Mouse (Mus musculus) heart, adult 8-10 months (tissue): ENCODE measurements at regions not wholly inside any gene's neighbourhood (a gene's known extent, or its start where the extent isn't known, plus 50 kb on each side); places are given as distances from the start of the nearest gene placed in this dataset.
A peak's percentile ranks its signal among the peaks of the same experiment; 100 is the strongest.

ENCODE experiments used
- DNase-seq: peaks from one replicate; pipeline ENCODE4 v3.0.0; 2022; ENCODE audit warnings: low spot score

GRCm38 (mm10) chr11:28782486-28782885 lies 70.5 kb upstream of the Efemp1 start:
- no peak for DNase-seq

DNA sequence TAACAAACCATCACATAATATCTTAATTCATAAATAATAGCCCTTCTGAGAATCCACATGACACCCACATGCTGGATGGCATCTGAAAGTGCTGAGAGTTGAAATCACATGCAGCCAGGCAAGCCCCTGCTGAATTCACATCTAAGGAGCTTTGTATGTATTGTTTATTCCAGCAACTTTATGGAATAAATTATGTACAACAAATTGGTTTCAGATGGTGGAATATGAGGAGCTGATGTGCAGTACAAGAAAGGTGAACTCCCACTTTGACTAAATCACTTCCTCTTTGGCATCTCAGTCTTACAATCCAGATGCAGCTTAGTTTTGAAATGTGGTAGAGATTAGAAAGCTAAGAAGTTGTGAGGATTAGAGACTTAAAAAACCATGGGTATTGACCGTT lies 82.2 kb upstream of the Efemp1 start:
- DNase-seq: no peak

GRCm38 (mm10) chr11:28760751-28761150 lies 92.3 kb upstream of the Efemp1 start:
- peak; percentile 9 for DNase-seq

DNA sequence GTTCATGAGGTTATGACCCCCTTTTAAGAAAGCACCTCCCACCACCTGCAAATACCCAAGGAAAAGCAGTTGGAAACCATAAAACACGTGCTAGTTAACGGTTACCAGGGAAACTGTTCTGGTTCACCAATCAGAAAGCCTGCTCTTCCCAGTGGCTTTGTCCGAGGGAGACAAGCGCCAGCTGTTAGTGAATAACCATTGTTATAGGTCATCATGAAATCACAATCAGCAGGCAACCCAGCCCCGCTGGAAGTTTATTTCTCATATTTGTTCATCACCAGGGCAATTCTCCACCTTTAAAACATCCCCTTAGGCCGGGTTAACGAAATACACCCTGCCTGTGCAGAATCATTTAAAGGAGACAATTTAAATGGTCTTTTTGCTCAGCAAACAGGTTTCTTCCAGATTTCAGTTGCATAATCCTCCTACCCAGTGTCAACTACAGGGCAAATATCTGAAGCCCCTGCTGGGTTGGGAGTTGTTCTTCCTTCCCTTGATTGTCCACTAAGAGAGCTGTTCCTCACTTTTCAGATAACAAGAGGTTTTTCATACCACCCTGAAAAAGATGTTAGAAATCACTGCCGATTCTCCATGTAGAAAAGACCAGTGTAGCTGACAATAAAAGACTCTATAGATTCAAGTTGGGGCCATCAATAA lies 117.9 kb upstream of the Efemp1 start:
- DNase-seq: peak; percentile 54

DNA sequence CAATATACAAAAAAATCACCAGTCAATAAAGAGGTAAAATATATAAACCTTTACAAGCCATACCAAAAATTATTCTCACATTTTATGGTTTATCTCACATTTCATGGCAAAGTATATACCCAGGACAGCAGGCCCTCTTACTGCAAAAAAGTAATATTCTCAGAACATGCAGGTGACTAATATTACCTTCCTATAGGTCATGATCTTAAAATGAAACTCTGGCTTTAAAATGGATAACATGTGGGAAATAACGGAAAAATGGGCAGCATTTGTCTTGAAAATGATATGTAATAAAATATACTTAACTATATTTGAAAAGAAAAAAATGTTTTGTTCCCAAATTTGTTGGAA lies 118.4 kb upstream of the Efemp1 start:
- DNase-seq: no peak

DNA sequence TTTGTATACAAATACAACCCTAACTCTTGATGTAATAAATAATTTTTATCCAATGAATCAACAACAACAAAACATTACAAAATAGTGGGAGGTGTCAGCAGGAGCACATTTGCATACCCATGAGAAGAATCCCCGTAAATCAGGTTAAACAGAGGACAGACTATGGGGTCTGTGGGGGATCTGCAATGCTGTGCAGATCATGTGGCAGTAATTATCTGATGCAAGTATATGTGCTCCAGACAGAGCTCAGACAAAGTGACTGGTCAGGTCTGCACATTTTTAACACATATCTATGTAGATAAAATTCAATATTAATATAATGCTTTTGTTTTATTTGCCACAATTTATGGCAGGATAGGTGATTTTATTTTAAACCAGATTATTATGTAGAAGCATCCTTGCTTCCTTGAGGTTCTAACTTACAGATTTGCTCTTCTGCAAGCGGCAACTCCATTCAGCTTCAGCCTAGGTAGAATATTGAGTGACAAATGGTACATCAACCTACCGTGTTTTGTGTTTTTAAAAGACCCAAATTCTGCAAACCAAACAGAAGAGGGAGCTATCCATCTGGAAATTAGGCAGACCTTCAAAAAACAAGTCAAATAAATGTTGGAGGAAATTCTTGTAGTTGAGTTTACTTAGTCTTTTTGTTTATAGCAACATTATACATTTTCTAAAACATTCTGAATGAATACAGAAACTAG lies 119.0 kb upstream of the Efemp1 start:
- DNase-seq: no peak

DNA sequence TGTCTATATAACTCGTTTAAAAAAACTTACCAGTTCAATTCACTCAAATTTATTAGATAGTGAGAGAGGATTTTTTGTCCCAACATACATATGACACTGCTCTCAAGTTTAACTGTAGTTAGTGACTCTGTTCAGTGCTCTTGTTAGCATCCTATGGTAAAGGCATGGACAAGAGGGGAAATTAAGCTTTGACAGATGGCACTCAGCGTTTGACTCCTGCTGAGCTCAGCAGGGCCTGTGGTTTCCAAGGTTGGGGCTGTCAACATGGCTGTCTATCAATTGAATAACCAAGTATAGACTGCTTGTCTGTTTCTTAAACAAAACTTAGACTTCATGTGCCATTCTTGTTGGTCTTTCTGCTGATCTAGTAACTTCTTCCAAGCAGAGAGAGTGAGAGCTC lies 122.9 kb upstream of the Efemp1 start:
- no peak for DNase-seq

- DNase-seq: no peak
Measured at GRCm38 (mm10) chr11:28709511-28709910, 125.4 kb upstream of the Ccdc85a start.

DNA sequence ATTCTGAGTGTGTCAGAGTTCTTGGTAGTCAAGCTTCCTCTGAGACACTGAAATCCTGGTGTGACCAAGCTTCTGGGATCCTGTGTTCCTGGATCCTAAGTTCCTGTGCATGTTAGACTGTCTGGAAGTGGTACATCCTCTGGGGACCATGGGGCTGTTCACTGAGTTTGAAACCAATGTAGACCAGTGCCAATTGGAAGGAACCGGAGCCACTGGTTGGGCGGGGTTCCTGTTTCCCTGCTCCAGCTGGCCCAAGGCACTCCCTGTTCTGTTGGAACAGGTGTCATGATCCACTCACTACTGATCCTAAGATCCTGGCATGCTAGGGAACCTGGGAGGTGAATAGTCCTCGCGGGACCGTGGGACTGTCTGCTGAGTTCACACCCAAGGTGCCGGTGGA lies 124.3 kb upstream of the Ccdc85a start:
- no peak for DNase-seq

DNA sequence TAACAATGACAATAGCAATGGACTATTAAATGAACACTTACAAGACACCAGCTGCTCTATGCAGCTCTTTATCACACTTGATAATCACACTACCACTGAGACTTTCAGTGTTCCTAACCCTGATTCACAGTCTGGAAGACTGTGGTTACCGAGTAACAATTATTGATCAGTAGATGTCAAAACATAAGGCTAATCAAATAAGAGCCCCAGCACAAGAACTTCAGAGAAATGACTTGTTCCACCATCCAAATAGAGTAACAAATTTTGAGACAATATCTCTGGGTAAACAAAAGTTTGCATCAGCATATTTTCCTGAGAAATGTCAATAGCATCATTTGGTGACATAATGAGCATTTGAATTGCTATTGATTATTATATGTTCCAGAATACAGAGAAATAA lies 118.3 kb upstream of the Ccdc85a start:
- DNase-seq: no peak

DNA sequence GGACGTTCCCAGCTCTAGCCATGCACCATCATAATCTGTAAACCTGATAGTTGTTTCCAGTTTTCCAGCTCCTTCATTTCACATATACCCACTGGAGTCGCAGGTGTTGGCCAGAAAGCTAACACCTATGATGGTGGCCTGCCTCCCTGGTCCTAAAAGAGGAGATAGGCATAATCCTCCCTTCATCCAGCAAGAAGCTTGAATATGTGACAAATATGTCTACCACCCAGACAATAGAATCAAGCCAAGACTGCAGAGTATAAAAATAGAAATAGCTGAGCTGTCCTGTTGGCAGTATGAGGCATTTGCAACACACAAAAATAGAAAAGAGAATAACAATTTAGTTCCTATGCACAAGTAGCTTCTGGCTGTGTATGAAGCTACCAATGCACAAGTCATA lies 117.3 kb upstream of the Ccdc85a start:
- DNase-seq: peak; percentile 6

DNA sequence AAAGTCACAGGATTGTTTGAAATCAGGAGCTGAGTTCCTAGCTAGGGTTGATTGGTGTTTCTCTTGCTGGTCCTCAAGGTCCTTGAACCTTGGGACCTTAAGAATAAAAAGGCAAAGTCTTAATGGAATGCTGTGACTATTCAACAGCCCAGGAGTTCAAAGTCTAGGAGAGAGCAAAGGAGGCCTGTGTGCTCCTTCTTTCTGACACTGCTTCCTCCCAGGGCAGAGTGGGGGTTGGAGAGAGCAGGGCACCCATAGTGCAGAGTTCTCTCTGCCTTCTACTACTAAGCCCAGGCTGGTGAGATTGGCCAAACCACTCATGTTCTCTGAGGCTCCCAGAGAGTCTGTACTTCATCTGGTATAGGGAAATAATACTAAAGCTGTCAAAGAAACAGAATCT lies 115.6 kb upstream of the Ccdc85a start:
- no peak for DNase-seq

- DNase-seq: peak; percentile 11
Measured at GRCm38 (mm10) chr11:28697644-28698480, 113.7 kb upstream of the Ccdc85a start.

DNA sequence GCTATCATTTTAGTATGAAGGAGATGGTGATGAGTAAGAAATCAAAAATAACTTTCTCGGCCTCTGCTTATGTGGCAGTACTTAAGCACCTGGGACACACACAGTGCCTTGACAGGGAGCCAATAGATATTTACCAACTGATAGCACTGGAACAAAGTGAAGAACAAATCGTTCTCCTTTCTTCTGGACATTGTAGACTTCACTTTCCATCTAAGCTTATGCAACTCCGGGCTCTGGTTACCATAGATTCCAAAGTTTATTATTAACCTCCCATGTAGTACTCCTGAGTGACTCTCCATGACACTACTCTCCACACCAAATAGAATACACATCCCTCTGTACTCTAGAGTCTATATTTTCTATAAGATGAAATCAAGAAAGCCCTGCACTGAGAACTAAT lies 110.9 kb upstream of the Ccdc85a start:
- peak; percentile 50 for DNase-seq

DNA sequence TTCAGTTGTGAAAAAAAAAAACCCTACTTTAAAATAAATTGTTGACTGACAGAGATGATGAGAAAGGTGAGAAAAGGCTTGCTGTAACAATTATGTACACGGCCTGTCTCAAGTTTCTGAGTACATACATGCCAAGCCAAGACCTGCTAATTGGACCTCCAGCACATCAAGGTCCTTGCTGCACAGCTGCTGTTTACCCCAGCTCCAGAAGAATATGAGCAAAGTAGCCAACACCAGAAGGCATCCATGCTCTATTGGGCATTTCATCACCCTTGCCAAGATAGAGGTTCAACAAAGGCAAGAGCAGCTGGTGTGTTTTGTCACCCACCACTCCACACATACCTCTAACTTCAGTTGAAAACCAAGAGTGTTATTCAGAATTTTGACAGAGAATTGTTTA lies 109.2 kb upstream of the Ccdc85a start:
- no peak for DNase-seq

- peak; percentile 69 for DNase-seq
Measured at GRCm38 (mm10) chr11:28692263-28693194, 108.4 kb upstream of the Ccdc85a start.

DNA sequence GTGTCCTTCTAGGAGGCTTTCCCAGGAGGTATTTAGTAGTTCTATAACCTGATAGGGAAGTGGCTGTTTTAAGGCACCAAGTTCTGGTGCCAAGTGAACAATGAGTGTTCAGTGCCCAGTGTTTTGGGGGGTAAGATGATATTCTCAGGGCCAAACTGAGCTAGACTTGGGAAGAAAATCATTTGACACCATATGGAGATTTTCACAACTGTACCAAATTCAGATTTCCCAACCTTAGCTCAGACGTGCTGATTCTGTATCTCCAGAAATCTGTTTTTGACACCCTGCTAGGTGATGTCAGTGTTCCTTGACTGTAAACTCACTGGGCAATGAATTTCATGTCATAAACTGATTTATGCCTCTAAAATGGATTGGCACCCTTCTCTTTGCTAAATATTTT lies 104.3 kb upstream of the Ccdc85a start:
- no peak for DNase-seq

GRCm38 (mm10) chr11:28685407-28685806 lies 101.3 kb upstream of the Ccdc85a start:
- DNase-seq: no peak

- no peak for DNase-seq
Measured at GRCm38 (mm10) chr11:28681311-28681710, 97.2 kb upstream of the Ccdc85a start.

GRCm38 (mm10) chr11:28670765-28671164 lies 86.6 kb upstream of the Ccdc85a start:
- no peak for DNase-seq

DNA sequence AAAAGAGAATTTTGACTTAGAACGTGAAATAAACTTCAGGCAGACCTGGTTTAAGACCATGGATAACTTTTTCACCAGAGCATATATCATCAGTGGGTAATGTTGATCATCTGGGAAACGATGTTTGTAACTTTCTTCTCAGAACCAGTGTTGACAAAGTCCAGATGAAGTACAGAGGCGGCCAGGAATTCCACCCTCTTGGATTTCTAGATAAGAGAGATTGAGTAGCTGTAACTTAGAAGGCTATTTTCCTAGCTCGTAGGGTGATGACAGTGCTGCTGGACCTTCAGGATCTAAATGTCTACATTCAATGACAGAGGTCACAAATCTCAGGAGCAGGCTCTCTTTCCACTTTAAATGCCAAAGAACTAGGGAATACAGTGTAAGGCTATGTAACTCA lies 85.2 kb upstream of the Ccdc85a start:
- DNase-seq: no peak

GRCm38 (mm10) chr11:28660377-28660776 lies 76.3 kb upstream of the Ccdc85a start:
- no peak for DNase-seq
